Mouse (Mus musculus) c-Kit-positive CD71-positive TER-119-negative erythroid progenitor cells, embryonic 14.5 days (primary cell): Measurements from ENCODE around the gene Inpp5f.

Experiments
- DNase-seq: peaks from one replicate; pipeline ENCODE4 v3.0.0-alpha.2; 2013; ENCODE audit warnings: low read depth

Inpp5f gene

DNA sequence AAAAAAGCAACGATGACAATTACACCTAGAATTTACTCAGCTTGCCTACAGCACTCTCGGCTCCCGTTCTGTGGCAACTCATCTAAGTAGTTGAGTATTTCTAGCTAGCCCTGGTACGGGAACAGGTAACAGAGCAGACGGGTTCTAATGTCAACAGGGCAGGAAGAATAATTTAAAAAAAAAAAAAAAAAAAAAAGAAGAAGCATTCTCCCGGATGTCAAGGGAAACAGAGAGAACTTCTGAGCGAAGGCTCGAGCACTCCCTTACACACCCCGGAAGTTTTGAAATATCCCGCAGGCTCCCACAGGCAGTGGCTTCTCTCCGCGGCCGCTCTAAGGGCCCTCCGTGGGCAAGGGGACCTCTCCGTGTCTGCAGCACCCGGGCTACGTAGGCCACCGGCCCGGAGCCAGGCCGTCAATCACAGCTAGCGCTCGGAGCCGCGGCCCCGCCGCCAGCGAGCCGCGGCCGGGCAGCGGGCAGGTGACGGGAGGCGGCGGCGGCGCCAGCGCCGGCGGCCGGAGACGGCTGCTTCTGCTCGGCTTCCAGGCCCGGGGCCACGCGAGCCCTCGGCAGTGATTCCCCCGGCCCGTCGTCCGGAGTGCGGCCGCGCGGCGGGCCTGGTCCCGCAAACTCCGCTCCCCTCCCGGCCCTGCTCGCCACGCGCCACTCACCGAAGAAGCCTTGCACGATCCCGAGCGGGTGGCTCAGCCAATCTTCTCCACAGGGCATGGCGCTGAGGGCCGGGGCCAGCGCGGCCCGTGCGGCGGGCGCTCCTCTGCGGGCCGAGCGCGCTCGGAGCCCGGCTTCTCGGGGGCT, 128.5 kb downstream of the Inpp5f start:
- no peak for DNase-seq

GRCm38 (mm10) chr7:128740334-128740733, 129.2 kb downstream of the Inpp5f start, which contains the start of gene Mcmbp:
Gene Mcmbp (minus strand): TSS chr7:128740495.
- DNase-seq = peak; percentile 92

DNA sequence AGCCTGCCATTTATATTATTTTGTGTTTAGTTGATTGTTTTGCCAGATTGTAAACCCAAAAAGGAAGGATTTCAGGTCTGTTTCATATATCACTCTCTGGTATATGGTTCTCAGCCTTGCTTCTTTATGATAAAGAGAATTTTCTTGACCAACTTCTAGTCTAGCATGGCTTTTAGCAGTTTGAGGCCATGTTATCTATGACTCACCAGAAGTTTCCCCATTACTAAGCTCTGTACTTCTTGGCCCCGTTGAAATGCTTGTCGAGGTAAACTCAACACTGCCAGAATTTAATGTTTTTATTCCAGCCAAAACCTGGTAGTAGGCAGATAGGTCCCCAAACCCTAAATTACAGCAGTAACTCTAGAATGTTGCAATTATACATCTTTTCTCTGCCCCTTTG, 132.8 kb downstream of the Inpp5f start:
- no peak for DNase-seq

DNA sequence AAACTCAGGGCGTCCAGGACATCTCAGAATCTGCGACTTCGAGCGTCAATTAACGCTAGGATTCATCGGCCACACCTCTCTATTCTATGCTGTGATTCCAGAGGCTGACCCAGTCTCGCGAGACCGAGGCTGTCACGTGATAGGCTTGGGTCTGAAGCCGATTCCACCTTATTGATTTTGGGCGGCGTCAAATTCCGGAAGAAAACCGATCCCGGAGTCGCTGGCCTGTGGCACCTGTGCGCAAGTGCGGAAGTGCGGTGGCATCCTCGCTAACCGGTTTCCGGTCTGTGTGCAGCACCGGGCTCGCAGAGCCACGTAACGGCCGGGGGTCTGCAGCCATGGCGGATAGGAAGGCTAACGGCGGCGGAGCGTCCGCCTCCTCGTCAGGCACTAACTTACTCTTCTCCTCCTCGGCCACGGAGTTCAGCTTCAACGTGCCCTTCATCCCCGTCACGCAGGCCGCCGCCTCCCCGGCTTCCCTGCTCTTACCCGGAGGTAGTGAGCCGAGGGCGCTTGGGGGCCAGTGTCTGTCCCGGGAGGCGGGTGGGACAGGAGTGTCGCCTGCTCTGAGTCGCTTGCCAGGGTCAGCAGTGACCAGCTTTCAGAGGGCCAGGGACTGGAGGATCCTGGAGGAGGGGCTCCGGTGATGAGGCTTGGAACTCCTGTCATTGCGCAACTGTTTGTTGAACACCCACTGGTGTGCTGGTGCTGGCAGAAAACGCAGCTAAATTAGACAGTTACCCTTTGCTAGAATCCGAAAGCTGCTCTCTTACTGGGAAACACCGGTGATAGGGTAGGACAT, 133.8 kb downstream of the Inpp5f start, which contains the start of gene Sec23ip:
Gene Sec23ip (plus strand): TSS at position 260 of the 802 bp plus-strand sequence.
- DNase-seq = peak; percentile 99
